Mouse (Mus musculus): ENCODE measurements around the gene Il6st.

Gene Il6st

GRCm38 (mm10) chr13:112483015-112483414 lies 19.1 kb downstream of the Il6st start:
- no peak for DNase-seq (ENCODE audit: low spot score)

DNA sequence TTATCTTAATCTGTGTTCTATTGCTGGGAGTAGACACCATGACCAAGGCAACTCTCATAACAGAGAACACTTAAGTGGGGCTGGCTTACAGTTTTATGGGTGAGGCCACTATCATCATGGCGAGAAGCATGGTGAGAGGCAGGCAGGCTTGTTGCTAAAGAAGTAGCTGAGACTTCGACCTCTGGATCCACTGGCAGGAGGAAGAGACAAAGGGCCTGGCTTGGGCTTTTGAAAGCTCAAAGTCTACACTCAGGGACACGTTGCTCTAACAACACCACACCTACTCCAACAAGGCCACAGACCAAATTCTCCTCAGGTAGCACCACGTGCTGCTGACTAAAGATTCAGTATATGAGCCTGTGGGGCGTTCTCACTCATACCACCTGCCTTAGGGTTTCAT lies 22.4 kb downstream of the Il6st start:
- DNase-seq (ENCODE audit: low spot score), result no peak

- no peak for DNase-seq (ENCODE audit: low spot score)
These were observed 22.8 kb downstream of the Il6st start for GRCm38 (mm10) chr13:112486676-112487075.

GRCm38 (mm10) chr13:112490036-112490435 lies 26.2 kb downstream of the Il6st start:
- no peak for DNase-seq (ENCODE audit: low spot score)

DNA sequence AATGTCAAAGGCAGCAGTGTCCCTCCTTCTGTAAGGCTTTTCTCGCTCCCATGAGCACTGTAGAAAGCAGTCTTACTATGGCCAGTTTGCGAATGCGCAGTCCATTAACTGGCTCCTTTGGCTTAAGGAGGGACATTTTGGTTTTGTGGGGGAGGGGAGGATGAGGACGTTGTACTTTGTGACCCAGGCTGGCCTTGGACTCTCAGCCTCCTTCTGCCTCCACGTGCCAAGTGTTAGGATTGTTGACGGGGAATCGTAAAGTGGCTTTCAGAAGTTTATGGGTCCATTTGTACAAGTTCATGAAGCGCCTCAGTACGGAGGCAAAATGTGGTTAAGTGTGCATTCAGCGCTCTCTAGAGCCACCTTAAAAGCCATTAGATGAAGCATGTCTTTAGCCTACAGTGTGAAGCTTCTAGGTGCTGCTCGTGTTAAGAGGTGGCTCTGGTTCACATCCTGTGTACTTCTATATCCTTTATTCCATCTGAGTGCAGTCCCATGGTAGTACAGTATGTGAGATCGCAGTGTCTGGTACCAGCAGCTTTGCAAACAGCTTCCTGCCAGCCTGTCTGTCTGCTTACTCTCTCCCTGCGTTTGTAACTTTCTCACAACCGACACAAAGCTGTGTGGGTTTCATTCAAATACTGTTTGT lies 27.9 kb downstream of the Il6st start:
- no peak for DNase-seq (ENCODE audit: low spot score)

DNA sequence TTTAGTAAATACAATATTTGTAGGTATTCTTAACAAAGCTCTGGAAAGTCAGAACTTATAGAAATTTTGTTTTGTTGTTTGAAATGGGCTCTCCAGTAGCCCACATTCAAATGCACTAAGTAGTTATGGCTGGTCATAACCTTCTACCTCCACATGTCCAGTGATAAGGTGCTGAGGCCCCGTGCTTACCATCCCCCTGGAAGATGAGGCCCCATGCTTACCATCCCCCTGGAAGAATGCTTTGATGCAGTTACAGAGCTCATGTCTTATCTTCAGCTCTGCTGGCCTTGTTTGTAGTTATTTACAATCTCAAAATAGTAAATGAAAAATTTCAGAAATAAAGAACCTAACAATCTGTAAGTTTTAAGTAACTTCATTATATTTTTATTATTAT lies 28.4 kb downstream of the Il6st start:
- DNase-seq (ENCODE audit: low spot score), result no peak

DNA sequence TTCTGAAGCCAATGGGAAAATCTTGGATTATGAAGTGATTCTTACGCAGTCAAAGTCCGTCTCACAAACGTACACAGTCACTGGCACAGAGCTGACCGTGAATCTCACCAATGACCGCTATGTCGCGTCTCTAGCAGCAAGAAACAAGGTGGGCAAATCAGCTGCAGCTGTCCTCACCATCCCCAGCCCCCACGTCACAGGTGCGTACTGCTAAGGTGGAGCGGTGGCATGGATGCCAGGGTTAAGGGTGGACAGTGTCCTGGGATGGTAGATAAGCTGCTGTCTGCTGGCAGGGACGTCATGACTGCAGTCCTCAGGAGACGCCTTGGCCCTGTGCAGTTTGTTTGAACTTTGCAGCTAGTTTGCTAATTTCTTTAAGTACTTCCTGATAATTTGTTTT lies 30.7 kb downstream of the Il6st start:
- DNase-seq (ENCODE audit: low spot score), result no peak

GRCm38 (mm10) chr13:112500027-112500426 lies 36.2 kb downstream of the Il6st start:
- no peak for DNase-seq (ENCODE audit: low spot score)

- no peak for DNase-seq (ENCODE audit: low spot score)
These were observed 36.6 kb downstream of the Il6st start for GRCm38 (mm10) chr13:112500466-112500865.

DNA sequence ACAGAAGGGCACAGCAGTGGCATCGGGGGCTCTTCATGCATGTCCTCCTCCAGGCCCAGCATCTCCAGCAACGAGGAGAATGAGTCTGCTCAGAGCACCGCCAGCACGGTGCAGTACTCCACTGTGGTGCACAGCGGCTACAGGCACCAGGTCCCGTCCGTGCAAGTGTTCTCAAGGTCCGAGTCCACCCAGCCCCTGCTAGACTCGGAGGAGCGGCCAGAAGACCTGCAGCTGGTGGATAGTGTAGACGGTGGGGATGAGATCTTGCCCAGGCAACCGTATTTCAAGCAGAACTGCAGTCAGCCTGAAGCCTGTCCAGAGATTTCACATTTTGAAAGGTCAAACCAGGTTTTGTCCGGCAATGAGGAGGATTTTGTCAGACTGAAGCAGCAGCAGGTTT lies 40.0 kb downstream of the Il6st start:
- no peak for DNase-seq (ENCODE audit: low spot score)

- no peak for DNase-seq (ENCODE audit: low spot score)
These were observed 41.6 kb downstream of the Il6st start for GRCm38 (mm10) chr13:112505436-112505835.

GRCm38 (mm10) chr13:112506766-112507165 lies 42.9 kb downstream of the Il6st start:
- no peak for DNase-seq (ENCODE audit: low spot score)

DNA sequence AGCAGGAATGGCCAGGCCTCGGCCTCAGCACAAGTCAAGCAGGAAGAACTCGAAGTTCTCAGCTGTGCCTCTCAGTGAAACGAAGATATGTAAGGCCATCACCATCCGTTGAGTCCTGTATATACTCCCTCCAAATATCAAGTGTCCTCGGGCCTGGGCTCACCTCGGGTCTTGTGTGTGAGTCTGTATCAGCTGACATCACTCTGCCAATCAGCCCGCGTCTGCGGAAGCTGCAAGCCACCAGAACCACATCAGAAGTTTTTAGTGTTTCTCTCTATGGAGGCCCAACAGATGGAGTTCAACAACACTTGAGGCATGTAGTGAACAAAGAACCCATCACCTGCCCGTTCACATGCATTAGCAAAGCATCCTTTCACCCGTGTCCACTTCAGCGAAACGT lies 43.8 kb downstream of the Il6st start:
- DNase-seq (ENCODE audit: low spot score), result no peak

- no peak for DNase-seq (ENCODE audit: low spot score)
These were observed 44.6 kb downstream of the Il6st start for GRCm38 (mm10) chr13:112508487-112508886.

DNA sequence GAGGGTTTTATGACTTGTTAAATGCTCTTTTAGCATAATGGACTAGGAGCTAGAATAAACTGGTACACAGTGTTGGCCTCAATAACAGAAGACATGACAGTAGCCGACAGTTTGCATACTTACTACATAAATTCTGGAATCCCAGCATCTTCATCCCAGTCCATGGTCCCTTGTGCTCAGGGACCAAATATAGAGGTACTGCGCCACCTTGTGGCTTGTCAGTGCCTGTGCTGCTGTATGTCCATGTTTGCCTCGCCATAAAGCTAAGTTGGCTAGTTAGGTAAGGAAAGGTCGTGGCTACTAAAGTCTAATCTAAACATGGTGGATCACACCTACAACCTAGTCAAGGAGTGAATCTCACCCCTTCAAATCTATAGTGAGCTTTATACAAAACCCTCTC lies 45.6 kb downstream of the Il6st start:
- DNase-seq (ENCODE audit: low spot score), result peak; percentile 80

GRCm38 (mm10) chr13:112510437-112511212 lies 46.8 kb downstream of the Il6st start:
- DNase-seq (ENCODE audit: low spot score), result no peak

GRCm38 (mm10) chr13:112511261-112511660 lies 47.4 kb downstream of the Il6st start:
- DNase-seq (ENCODE audit: low spot score), result no peak

- no peak for DNase-seq (ENCODE audit: low spot score)
These were observed 47.9 kb downstream of the Il6st start for GRCm38 (mm10) chr13:112511810-112512209.

GRCm38 (mm10) chr13:112512824-112513223 lies 49.0 kb downstream of the Il6st start:
- DNase-seq (ENCODE audit: low spot score), result no peak

- DNase-seq (ENCODE audit: low spot score), result no peak
These were observed 50.7 kb downstream of the Il6st start for GRCm38 (mm10) chr13:112514546-112514945.

DNA sequence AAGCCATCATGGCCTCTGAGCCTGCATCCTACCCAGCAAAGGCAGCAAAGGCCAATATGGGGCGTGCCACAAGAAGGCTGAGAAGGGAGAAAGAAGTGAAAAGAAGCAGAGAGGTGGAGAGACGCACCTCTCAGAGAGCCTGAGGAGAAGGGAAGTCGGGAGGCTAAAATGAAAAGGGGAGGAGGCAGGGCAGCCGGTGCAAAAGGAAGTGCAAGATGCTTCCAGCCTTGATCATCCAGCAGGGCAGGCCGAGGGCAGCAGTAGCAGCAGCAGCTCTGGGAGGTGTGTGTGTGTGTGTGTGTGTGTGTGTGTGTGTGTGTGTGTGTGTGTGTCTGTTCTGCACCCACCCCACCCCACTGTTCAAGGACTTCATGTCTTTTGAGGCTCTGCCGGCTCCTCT lies 58.4 kb downstream of the Il6st start:
- DNase-seq (ENCODE audit: low spot score), result no peak

DNA sequence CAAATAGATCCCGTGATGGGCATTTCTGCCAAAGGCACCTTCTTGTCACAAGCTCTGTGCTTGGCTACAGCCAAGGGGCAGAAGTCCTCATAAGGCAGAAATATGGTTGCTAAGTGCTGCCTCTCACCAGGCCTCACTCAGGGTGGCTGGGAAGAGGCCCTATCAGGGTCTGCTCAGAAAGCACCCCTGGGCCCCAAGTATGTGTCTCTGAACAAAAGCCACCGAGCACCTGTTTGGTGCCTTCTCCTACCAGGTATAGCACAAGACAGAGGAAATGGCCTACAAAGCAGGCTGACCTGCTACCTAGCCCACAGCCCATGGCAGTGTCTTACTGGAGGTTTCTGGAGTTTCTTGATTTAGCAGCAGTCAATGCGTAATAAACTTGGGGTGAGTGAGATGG lies 59.0 kb downstream of the Il6st start:
- DNase-seq (ENCODE audit: low spot score), result no peak

GRCm38 (mm10) chr13:112523346-112523970 lies 59.6 kb downstream of the Il6st start:
- peak; percentile 14 for DNase-seq (ENCODE audit: low spot score)

All from adipocyte (in vitro differentiated cells).